Mouse (Mus musculus): ENCODE data around the gene Hist1h3f. TPM values are rescaled to one million over a fixed set of nuclear protein-coding genes. Genes with fewer than 3 reads are reported as not detected.

The Hist1h3f gene
- polyA plus RNA-seq, 1 experiment from 2014 or later, result 0.90 TPM

DNA sequence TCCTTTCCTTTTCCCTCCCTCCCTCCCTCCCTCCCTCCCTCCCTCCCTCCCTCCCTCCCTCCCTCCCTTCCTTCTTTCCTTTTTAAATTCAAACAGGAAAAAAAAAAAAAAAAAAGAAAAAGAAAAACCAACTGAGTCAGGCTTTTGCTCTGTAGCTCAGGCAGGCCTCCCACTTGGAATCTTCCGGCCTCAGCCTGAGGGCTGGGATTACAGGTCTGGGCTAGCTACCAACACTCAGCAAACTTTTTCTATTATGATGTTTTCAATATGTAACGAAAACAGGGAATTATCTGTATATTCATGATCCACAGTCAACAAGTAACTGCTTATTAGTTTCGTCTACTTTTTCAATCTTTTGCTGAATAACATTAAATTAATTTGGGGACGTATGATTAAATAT lies 40.9 kb upstream of the Hist1h3f start:
- H3K4me1 ChIP-seq (ENCODE audit: control insufficient read depth, insufficient read depth, low read length), result no peaks in the 10 kb centered on the region; the same call in 1 of the 2 replicates
- H3K9me3 ChIP-seq (replicated peaks; ENCODE audit: control insufficient read depth, low read length), result no peaks in the 10 kb centered on the region
- H3K9ac ChIP-seq (ENCODE audit: low read length), result no peak overlapping the region
- ATAC-seq (ENCODE audit: insufficient read depth, low FRiP score), result no peak
- no peaks in the 10 kb centered on the region for H3K27me3 ChIP-seq (ENCODE audit: control insufficient read depth, insufficient read depth, low read length)
- no peak overlapping the region for H3K27ac ChIP-seq (ENCODE audit: low read length)
- H3K4me2 ChIP-seq (ENCODE audit: low read depth, low read length), result no peak overlapping the region
- no peak overlapping the region for H3K4me3 ChIP-seq (replicated peaks; ENCODE audit: low read length)
- no peaks in the 10 kb centered on the region for H3K36me3 ChIP-seq (ENCODE audit: control insufficient read depth, insufficient read depth, low read length)
- 59% methylated on average over 4 of the region's 4 CpGs for WGBS

DNA sequence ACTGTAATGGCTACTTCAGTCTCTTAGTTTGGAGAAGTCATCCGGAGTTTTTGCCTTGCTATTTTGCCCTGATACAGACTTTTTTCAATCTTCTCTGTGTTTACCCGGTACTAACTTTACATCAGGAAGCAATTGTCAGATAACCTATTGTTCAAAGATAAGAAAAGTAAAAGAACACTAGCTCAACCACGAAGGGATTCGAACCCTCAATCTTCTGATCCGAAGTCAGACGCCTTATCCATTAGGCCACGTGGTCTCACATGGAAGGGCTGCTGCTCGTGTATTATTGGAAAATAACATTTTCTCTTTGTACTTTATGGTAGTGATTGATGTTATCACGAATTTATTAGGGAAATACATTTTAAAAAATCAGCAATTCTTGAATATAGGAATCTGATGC lies 40.1 kb upstream of the Hist1h3f start:
- Histone ChIP-seq H3K36me3 (ENCODE audit: control insufficient read depth, insufficient read depth, low read length) (no peaks in the 10 kb centered on the region), H3K9ac (ENCODE audit: low read length) (no peak overlapping the region), H3K4me2 (ENCODE audit: low read depth, low read length) (peak overlapping the region; percentile 16; the same call in 1 of the 2 replicates), H3K27ac (ENCODE audit: low read length) (no peak overlapping the region), H3K27me3 (ENCODE audit: control insufficient read depth, insufficient read depth, low read length) (no peaks in the 10 kb centered on the region), H3K4me3 (replicated peaks; ENCODE audit: low read length) (no peak overlapping the region), H3K9me3 (replicated peaks; ENCODE audit: control insufficient read depth, low read length) (no peaks in the 10 kb centered on the region), H3K4me1 (ENCODE audit: control insufficient read depth, insufficient read depth, low read length) (no peaks in the 10 kb centered on the region; the same call in 1 of the 2 replicates)
- ATAC-seq (ENCODE audit: insufficient read depth, low FRiP score), result no peak
- WGBS, result 5% methylated on average over 9 of the region's 9 CpGs

DNA sequence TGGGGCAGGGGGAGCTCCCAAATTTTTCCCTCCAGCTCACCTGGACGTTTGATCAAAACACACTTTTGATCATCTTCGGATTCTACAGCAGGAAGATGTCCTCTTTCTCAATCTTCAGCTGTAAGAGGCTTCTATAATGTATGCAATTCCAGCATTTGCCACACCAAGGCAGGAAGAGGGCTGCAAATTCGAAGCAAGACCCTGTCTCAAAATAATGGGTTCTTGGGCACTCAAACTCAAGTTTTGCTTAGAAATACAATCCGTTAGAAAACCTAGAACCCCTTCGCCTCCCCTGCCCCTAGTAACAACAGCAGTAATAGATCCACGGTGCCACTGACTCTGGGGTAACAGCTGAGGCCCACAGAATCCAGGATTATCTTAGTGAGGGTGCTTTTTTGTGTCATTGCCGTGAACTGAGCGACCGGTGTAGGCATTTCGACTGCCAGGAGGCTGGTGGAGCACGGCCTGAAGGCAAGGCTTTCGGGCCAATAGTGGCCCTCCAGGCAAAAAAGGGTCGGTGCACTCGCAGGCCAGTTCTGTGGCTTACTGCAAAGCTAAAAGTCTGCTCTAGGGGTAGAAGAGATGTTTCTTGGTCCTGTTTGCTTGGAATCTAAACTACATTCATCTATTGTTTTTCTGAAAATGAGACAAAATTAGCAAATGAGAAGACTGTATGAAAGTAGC lies 38.0 kb upstream of the Hist1h3f start:
- H3K4me1 ChIP-seq (ENCODE audit: control insufficient read depth, insufficient read depth, low read length), result no peaks in the 10 kb centered on the region
- no peak for ATAC-seq (ENCODE audit: insufficient read depth, low FRiP score)
- H3K36me3 ChIP-seq (ENCODE audit: control insufficient read depth, insufficient read depth, low read length), result no peaks in the 10 kb centered on the region
- H3K4me3 ChIP-seq (replicated peaks; ENCODE audit: low read length), result peak overlapping the region; percentile 26
- H3K9ac ChIP-seq (ENCODE audit: low read length), result peak overlapping the region; percentile 53
- 21% methylated on average over 14 of the region's 14 CpGs for WGBS
- no peaks in the 10 kb centered on the region for H3K9me3 ChIP-seq (replicated peaks; ENCODE audit: control insufficient read depth, low read length)
- no peak overlapping the region for H3K27ac ChIP-seq (ENCODE audit: low read length)
- peak overlapping the region; percentile 49 for H3K4me2 ChIP-seq (ENCODE audit: low read depth, low read length)
- H3K27me3 ChIP-seq (ENCODE audit: control insufficient read depth, insufficient read depth, low read length), result no peaks in the 10 kb centered on the region

DNA sequence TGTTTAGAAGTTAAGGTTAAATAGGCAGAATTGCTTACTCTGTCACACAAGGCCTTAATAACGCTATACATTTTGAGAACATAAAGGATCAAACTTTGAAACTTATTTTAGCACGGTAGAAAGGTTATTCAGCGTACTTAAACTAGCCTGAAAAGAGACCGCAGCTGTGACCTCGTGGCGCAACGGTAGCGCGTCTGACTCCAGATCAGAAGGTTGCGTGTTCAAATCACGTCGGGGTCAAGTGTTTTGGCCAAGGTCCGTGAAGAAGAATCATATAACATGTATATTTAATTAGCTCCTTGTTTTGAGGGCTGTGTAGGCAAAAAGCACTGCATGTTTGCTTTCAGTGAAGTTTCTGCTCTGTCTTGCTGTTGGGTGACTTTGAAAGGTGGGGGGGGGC lies 37.5 kb upstream of the Hist1h3f start:
- Histone ChIP-seq H3K4me1 (ENCODE audit: control insufficient read depth, insufficient read depth, low read length) (no peaks in the 10 kb centered on the region), H3K4me3 (replicated peaks; ENCODE audit: low read length) (peak overlapping the region; percentile 26; the same call in 1 of the 2 replicates), H3K27me3 (ENCODE audit: control insufficient read depth, insufficient read depth, low read length) (no peaks in the 10 kb centered on the region), H3K9ac (ENCODE audit: low read length) (no peak overlapping the region), H3K27ac (ENCODE audit: low read length) (no peak overlapping the region), H3K9me3 (replicated peaks; ENCODE audit: control insufficient read depth, low read length) (no peaks in the 10 kb centered on the region), H3K36me3 (ENCODE audit: control insufficient read depth, insufficient read depth, low read length) (no peaks in the 10 kb centered on the region), H3K4me2 (ENCODE audit: low read depth, low read length) (peak overlapping the region; percentile 49)
- 15% methylated on average over 13 of the region's 13 CpGs for WGBS
- ATAC-seq (ENCODE audit: insufficient read depth, low FRiP score), result peak; percentile 17; the same call in 1 of the 2 replicates

DNA sequence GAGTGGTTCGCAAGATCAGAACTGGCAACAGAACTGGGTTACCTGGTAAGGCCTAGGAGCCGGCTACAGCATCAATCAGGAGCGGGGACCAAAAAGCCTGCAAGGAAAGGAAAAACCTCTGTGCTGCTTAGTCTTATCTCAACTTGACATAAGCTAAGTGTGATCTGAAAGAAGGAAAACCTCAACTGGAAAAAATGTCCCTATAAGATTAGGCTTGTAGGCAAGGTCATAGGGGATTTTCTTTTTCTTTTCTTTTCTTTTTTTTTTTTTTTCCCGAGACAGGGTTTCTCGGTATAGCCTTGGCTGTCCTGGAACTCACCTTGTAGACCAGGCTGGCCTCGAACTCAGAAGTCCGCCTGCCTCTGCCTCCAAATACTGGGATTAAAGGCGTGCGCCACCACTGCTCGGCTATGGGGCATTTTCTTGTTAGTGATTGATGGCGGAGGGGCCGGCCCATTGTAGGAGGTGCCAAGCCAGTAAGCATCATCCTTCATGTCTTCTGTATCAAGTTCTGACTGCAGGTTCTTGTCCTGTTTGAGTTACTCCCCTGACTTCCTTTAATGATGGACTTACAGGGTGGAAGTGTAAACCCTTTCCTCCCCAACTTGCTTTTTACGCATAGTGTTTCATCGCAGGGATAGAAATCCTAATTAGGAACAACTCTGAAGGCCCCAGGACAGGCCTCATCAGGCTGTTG lies 36.9 kb upstream of the Hist1h3f start:
- 39% methylated on average over 14 of the region's 14 CpGs for WGBS
- Histone ChIP-seq H3K27me3 (ENCODE audit: control insufficient read depth, insufficient read depth, low read length) (no peaks in the 10 kb centered on the region), H3K27ac (ENCODE audit: low read length) (no peak overlapping the region), H3K36me3 (ENCODE audit: control insufficient read depth, insufficient read depth, low read length) (no peaks in the 10 kb centered on the region), H3K9me3 (replicated peaks; ENCODE audit: control insufficient read depth, low read length) (no peaks in the 10 kb centered on the region), H3K4me1 (ENCODE audit: control insufficient read depth, insufficient read depth, low read length) (no peaks in the 10 kb centered on the region), H3K9ac (ENCODE audit: low read length) (no peak overlapping the region), H3K4me3 (replicated peaks; ENCODE audit: low read length) (no peak overlapping the region), H3K4me2 (ENCODE audit: low read depth, low read length) (peak overlapping the region; percentile 15)
- no peak for ATAC-seq (ENCODE audit: insufficient read depth, low FRiP score)

DNA sequence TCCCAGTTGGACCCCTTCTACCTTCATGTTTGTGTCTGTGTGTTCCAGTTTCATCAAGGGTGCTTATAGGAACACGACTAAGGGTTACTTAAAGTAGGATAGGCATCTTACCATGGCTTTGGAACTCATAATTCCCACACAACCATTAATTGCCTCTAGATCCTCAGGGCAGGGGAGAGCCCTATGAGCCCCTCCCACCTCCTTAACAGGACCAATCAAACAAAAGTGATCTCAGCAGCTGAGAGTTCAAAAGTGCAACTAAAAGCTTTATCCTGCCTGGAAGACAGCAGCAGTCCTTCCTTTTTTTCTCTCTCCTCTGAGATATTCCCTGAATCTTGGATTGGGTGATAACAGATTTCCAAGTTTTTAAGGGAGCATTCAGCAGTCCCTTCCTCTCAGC lies 33.7 kb upstream of the Hist1h3f start:
- no peaks in the 10 kb centered on the region for H3K27me3 ChIP-seq (ENCODE audit: control insufficient read depth, insufficient read depth, low read length)
- no peaks in the 10 kb centered on the region for H3K9me3 ChIP-seq (replicated peaks; ENCODE audit: control insufficient read depth, low read length)
- ATAC-seq (ENCODE audit: insufficient read depth, low FRiP score), result no peak
- no peak overlapping the region for H3K9ac ChIP-seq (ENCODE audit: low read length)
- 40% methylated on average over 1 of the region's 1 CpGs for WGBS
- H3K4me3 ChIP-seq (replicated peaks; ENCODE audit: low read length), result no peak overlapping the region
- no peaks in the 10 kb centered on the region for H3K4me1 ChIP-seq (ENCODE audit: control insufficient read depth, insufficient read depth, low read length)
- no peak overlapping the region for H3K4me2 ChIP-seq (ENCODE audit: low read depth, low read length)
- no peaks in the 10 kb centered on the region for H3K36me3 ChIP-seq (ENCODE audit: control insufficient read depth, insufficient read depth, low read length)
- H3K27ac ChIP-seq (ENCODE audit: low read length), result no peak overlapping the region

DNA sequence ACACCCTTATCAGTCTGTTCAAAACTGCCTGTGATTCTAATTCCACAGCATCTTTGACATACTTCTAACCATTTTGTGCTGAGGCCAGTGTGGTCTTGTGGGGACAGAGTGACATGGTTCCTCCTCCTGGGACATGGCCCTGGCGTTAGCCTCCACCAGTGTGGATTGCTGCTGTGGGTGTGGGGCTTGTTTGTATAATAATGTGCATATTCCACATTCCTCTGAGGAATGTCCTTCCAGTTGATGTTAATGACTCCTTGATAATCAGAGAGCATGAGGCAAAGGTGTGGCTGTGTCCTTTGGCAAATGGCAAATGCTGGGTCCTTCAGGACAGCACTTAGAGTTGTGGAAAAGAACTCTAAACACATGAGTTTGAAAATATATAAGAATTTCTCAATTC lies 30.3 kb upstream of the Hist1h3f start:
- no peaks in the 10 kb centered on the region for H3K36me3 ChIP-seq (ENCODE audit: control insufficient read depth, insufficient read depth, low read length)
- WGBS, result 82% methylated on average over 1 of the region's 1 CpGs
- no peak for ATAC-seq (ENCODE audit: insufficient read depth, low FRiP score)

DNA sequence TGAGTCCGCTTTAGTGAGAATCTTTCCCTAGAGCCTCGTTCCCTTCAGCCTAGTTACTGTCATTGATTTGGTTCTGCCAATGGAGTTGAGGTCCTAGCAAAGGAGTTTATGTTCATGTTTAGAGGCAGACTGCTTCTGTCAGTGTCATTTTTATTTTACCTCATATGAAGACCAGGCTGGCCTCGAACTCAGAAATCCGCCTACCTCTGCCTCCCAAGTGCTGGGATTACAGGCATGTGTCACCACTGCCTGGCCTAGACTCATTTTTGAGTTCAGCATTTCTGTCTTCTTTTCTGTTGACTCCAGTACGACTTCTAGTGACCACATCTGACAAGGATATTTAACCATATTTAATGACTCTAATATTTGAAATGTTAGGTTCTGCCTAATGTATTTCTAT lies 28.6 kb upstream of the Hist1h3f start:
- ATAC-seq (ENCODE audit: insufficient read depth, low FRiP score), result no peak
- 77% methylated on average over 5 of the region's 5 CpGs for WGBS

More for the DNA sequence above, 30.3 kb upstream of the Hist1h3f start:
- Histone ChIP-seq H3K4me2 (ENCODE audit: low read depth, low read length) (no peak overlapping the region), H3K4me1 (ENCODE audit: control insufficient read depth, insufficient read depth, low read length) (peaks cover 3% of the 10 kb centered on the region), H3K9me3 (replicated peaks; ENCODE audit: control insufficient read depth, low read length) (no peaks in the 10 kb centered on the region), H3K27me3 (ENCODE audit: control insufficient read depth, insufficient read depth, low read length) (no peaks in the 10 kb centered on the region), H3K27ac (ENCODE audit: low read length) (no peak overlapping the region), H3K4me3 (replicated peaks; ENCODE audit: low read length) (no peak overlapping the region), H3K9ac (ENCODE audit: low read length) (no peak overlapping the region)

DNA sequence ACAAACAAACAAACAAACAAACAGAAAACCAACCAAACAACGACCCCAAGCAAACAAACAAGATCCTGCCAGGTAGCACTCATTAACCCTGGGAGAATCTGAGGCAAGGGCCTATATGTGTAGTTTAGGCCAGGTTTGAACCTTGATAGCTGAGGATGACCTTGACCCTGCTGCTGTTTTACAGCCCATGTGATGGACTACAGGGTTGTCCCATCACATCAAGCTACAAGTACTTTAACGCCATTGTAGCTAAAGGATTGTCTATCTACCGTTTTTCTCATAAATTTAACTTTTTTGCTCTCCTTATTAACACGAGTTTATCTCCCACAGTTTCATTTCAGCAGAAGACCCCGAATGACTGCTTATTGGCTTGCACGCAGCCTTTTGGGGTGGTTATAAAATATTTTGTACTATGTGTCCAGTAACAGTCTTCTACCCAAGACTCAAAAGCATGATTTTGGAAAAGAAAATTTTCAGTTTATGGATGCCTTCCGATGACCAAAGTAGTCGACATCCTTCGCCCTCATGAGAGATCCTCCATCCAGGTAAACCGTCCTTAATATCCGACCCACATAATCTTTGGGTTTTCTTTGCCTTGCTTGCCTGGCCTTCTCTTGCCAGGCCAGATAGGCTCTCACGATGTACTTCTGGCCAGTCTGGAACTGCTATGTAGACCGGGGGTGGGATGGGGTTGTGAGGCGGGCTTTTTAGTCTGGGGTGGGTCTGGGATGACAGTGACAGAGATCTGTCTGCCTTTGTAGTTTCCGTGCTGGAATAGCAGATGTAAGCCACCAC lies 27.8 kb upstream of the Hist1h3f start:
- no peaks in the 10 kb centered on the region for H3K36me3 ChIP-seq (ENCODE audit: control insufficient read depth, insufficient read depth, low read length)
- no peaks in the 10 kb centered on the region for H3K27me3 ChIP-seq (ENCODE audit: control insufficient read depth, insufficient read depth, low read length)
- H3K4me1 ChIP-seq (ENCODE audit: control insufficient read depth, insufficient read depth, low read length), result peaks cover 3% of the 10 kb centered on the region
- ATAC-seq (ENCODE audit: insufficient read depth, low FRiP score), result no peak
- H3K9me3 ChIP-seq (replicated peaks; ENCODE audit: control insufficient read depth, low read length), result no peaks in the 10 kb centered on the region
- 48% methylated on average over 15 of the region's 15 CpGs for WGBS
- peak overlapping the region; percentile 59 for H3K4me2 ChIP-seq (ENCODE audit: low read depth, low read length)
- H3K27ac ChIP-seq (ENCODE audit: low read length), result no peak overlapping the region
- H3K9ac ChIP-seq (ENCODE audit: low read length), result peak overlapping the region; percentile 52
- peak overlapping the region; percentile 69 for H3K4me3 ChIP-seq (replicated peaks; ENCODE audit: low read length)

More for the DNA sequence above, 28.6 kb upstream of the Hist1h3f start:
- Histone ChIP-seq H3K27ac (ENCODE audit: low read length) (no peak overlapping the region), H3K4me2 (ENCODE audit: low read depth, low read length) (no peak overlapping the region), H3K9me3 (replicated peaks; ENCODE audit: control insufficient read depth, low read length) (no peaks in the 10 kb centered on the region), H3K9ac (ENCODE audit: low read length) (no peak overlapping the region), H3K4me3 (replicated peaks; ENCODE audit: low read length) (no peak overlapping the region), H3K27me3 (ENCODE audit: control insufficient read depth, insufficient read depth, low read length) (no peaks in the 10 kb centered on the region), H3K36me3 (ENCODE audit: control insufficient read depth, insufficient read depth, low read length) (no peaks in the 10 kb centered on the region), H3K4me1 (ENCODE audit: control insufficient read depth, insufficient read depth, low read length) (peaks cover 3% of the 10 kb centered on the region)
